Mouse (Mus musculus) lung, embryonic 16.5 days (tissue): ENCODE measurements around the gene Bcor. TPM values are rescaled to one million over a fixed set of nuclear protein-coding genes. Genes with fewer than 3 reads are reported as not detected.

ENCODE experiments used
- ATAC-seq: fragments of 200-750 bp; cut with Nextera tagmentation; 2 replicates; pipeline ENCODE4 v1.8.0; 2017; ENCODE audit warnings: low read depth, mild to moderate bottlenecking, moderate library complexity
- H3K27ac ChIP-seq: fragments of 300-500 bp; sonication (generic); 2 replicates; pipeline ENCODE4 v1.5.1; 2014; ENCODE audit warnings: mild to moderate bottlenecking, control low read depth, low read length
- H3K27me3 ChIP-seq: fragments of 300-500 bp; sonication (generic); 2 replicates; pipeline ENCODE4 v1.6.1; 2014; ENCODE audit warnings: low read depth, low read length, mixed read lengths; ENCODE audit not compliant: control insufficient read depth, insufficient read depth
- H3K36me3 ChIP-seq: fragments of 300-500 bp; sonication (generic); 2 replicates; pipeline ENCODE4 v1.6.1; 2014; ENCODE audit warnings: low read length; ENCODE audit not compliant: control insufficient read depth, insufficient read depth
- H3K4me1 ChIP-seq: fragments of 300-500 bp; sonication (generic); replicated peaks from 2 replicates; pipeline ENCODE4 v1.6.1; 2014; ENCODE audit warnings: low read length, mixed read lengths; ENCODE audit not compliant: control insufficient read depth, insufficient read depth
- H3K4me2 ChIP-seq: fragments of 300-500 bp; sonication (generic); 2 replicates; pipeline ENCODE4 v1.6.1; 2014; ENCODE audit warnings: low read depth, low read length, control low read depth
- H3K4me3 ChIP-seq: fragments of 300-500 bp; sonication (generic); 2 replicates; pipeline ENCODE4 v1.5.1; 2014; ENCODE audit warnings: mild to moderate bottlenecking, low read length, control low read depth
- H3K9ac ChIP-seq: fragments of 300-500 bp; sonication (generic); 2 replicates; pipeline ENCODE4 v1.6.1; 2014; ENCODE audit warnings: low read length, control low read depth
- H3K9me3 ChIP-seq: fragments of 300-500 bp; sonication (generic); 2 replicates; pipeline ENCODE4 v1.6.1; 2016; ENCODE audit warnings: low read length; ENCODE audit not compliant: control insufficient read depth
- WGBS: fragments of 180-500 bp; shearing (Covaris S2); extraction: QIAGEN DNeasy Blood & Tissue Kit; methylation state at CpG from one replicate; pipeline ENCODE4 v1.1.7; 2014; 5-methylcytosine and 5-hydroxymethylcytosine counted together
- polyA plus RNA-seq: library from polyadenylated mRNA; unstranded; fragments of >200 nt; fragmentation: Nextera tagmentation; extraction: Ambion mirVana; gene quantifications from 2 replicates; pipeline ENCODE4 v1.2.1, GENCODE M21; 2015

Bcor gene
- polyA plus RNA-seq, 1 experiment from 2014 or later = 19.7 TPM

- Histone ChIP-seq H3K27me3 (0 out of 2 replicates have a peak, but pooled peaks cover 4% of the 10 kb centered on the region), H3K9ac (no peak overlapping the region), H3K4me3 (no peak overlapping the region), H3K4me2 (no peak overlapping the region), H3K4me1 (0 out of 2 replicates have a peak, but pooled peaks cover 2% of the 10 kb centered on the region), H3K27ac (peak overlapping the region; percentile 69), H3K9me3 (no peaks in the 10 kb centered on the region), H3K36me3 (no peaks in the 10 kb centered on the region)
- peak; percentile 45; the same call in 1 of the 2 replicates for ATAC-seq
- WGBS = 46% methylated on average over 11 of the region's 11 CpGs
Measured at GRCm38 (mm10) chrX:12164591-12165529, 4.7 kb upstream of the Bcor start.

GRCm38 (mm10) chrX:12159534-12159881, 647 bp downstream of the Bcor start:
- Histone ChIP-seq H3K4me3 (peak overlapping the region; percentile 54), H3K9ac (peak overlapping the region; percentile 74), H3K9me3 (no peaks in the 10 kb centered on the region), H3K4me2 (peak overlapping the region; percentile 62), H3K36me3 (no peaks in the 10 kb centered on the region), H3K27me3 (peaks cover 16% of the 10 kb centered on the region), H3K27ac (peak overlapping the region; percentile 87), H3K4me1 (peaks cover 12% of the 10 kb centered on the region)
- ATAC-seq = 0 out of 2 replicates have a peak, but pooled peaks have one; percentile 15
- 5% methylated on average over 13 of the region's 19 CpGs for WGBS

GRCm38 (mm10) chrX:12158821-12159533, 1.2 kb downstream of the Bcor start:
- ATAC-seq = peak; percentile 30
- Histone ChIP-seq H3K36me3 (no peaks in the 10 kb centered on the region), H3K9ac (peak overlapping the region; percentile 74), H3K27ac (peak overlapping the region; percentile 87), H3K4me3 (peak overlapping the region; percentile 54), H3K4me2 (peak overlapping the region; percentile 62), H3K4me1 (peaks cover 12% of the 10 kb centered on the region), H3K27me3 (peaks cover 16% of the 10 kb centered on the region), H3K9me3 (no peaks in the 10 kb centered on the region)
- 6% methylated on average over 31 of the region's 31 CpGs for WGBS

GRCm38 (mm10) chrX:12158244-12158820, 1.8 kb downstream of the Bcor start:
- Histone ChIP-seq H3K4me3 (peak overlapping the region; percentile 54), H3K9ac (peak overlapping the region; percentile 74), H3K4me1 (peaks cover 12% of the 10 kb centered on the region), H3K4me2 (peak overlapping the region; percentile 62), H3K36me3 (no peaks in the 10 kb centered on the region), H3K27me3 (peaks cover 18% of the 10 kb centered on the region), H3K27ac (peak overlapping the region; percentile 87), H3K9me3 (no peaks in the 10 kb centered on the region)
- 4% methylated on average over 34 of the region's 44 CpGs for WGBS
- peak; percentile 66 for ATAC-seq

- peak overlapping the region; percentile 87 for H3K27ac ChIP-seq
- H3K4me3 ChIP-seq = peak overlapping the region; percentile 24
- 5% methylated on average over 25 of the region's 25 CpGs for WGBS
- H3K4me1 ChIP-seq = peaks cover 18% of the 10 kb centered on the region
- no peaks in the 10 kb centered on the region for H3K9me3 ChIP-seq
- peak overlapping the region; percentile 35 for H3K9ac ChIP-seq
- H3K36me3 ChIP-seq = no peaks in the 10 kb centered on the region
- peaks cover 19% of the 10 kb centered on the region for H3K27me3 ChIP-seq
- ATAC-seq = peak; percentile 42
- H3K4me2 ChIP-seq = peak overlapping the region; percentile 62
Measured at GRCm38 (mm10) chrX:12157331-12157930, 2.7 kb downstream of the Bcor start.

GRCm38 (mm10) chrX:12155842-12156291, 4.3 kb downstream of the Bcor start:
- Histone ChIP-seq H3K36me3 (no peaks in the 10 kb centered on the region), H3K9me3 (no peaks in the 10 kb centered on the region), H3K4me3 (peak overlapping the region; percentile 22), H3K27ac (peak overlapping the region; percentile 66), H3K4me1 (peaks cover 21% of the 10 kb centered on the region), H3K9ac (peak overlapping the region; percentile 59), H3K4me2 (peak overlapping the region; percentile 66), H3K27me3 (peaks cover 23% of the 10 kb centered on the region)
- 7% methylated on average over 28 of the region's 30 CpGs for WGBS
- peak; percentile 26; the same call in 1 of the 2 replicates for ATAC-seq

- Histone ChIP-seq H3K9ac (peak overlapping the region; percentile 59), H3K27ac (peak overlapping the region; percentile 66), H3K36me3 (no peaks in the 10 kb centered on the region), H3K27me3 (peaks cover 23% of the 10 kb centered on the region), H3K9me3 (no peaks in the 10 kb centered on the region), H3K4me3 (peak overlapping the region; percentile 22), H3K4me1 (peaks cover 24% of the 10 kb centered on the region), H3K4me2 (peak overlapping the region; percentile 66)
- ATAC-seq = no peak
- 23% methylated on average over 23 of the region's 30 CpGs for whole genome bisulfite sequencing
Measured at GRCm38 (mm10) chrX:12155068-12155840, 4.9 kb downstream of the Bcor start.
